Mouse (Mus musculus): Measurements from ENCODE around the gene Dlgap4.

DNA sequence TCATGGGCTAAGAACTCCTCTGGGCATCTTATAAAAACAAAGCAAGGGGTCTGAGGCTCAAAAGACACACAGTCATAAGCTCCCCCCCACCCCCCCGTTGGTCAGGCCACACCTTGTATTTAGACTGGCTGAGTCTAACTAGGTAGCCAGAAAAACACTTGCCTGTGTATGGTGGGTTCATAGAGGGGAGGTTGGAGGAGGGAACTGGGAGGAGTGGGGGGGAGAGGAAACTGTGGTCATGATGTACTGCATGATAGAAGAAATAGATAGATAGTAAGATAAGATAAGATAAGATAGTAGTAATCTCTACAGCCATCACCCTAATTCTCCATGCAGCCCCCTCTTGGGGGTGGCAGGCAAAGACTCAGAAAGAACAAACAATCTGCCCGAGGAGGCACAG lies 166.0 kb downstream of the Dlgap4 start:
- no peak for TF ChIP-seq FLI1 (IDR thresholded peaks at IDR 0.05; ENCODE audit: low read length)
- no peak for TF ChIP-seq GATA1 (IDR thresholded peaks at IDR 0.05; ENCODE audit: borderline replicate concordance, low read length)
